Mouse (Mus musculus) bone marrow macrophage, adult 2 months (primary cell): ENCODE measurements around the gene Epas1. TPM values are rescaled to one million over a fixed set of nuclear protein-coding genes. Genes with fewer than 3 reads are reported as not detected.

Experiments
- H3K27ac ChIP-seq: 2 replicates; pipeline ENCODE4 v1.5.1; 2012; ENCODE audit warnings: low read depth, low read length; ENCODE audit not compliant: insufficient read depth
- H3K4me1 ChIP-seq: 2 replicates; pipeline ENCODE4 v1.6.1; 2012; ENCODE audit warnings: low read length; ENCODE audit not compliant: control insufficient read depth, insufficient read depth
- H3K4me3 ChIP-seq: 2 replicates; pipeline ENCODE4 v1.5.1; 2012; ENCODE audit warnings: mild to moderate bottlenecking, low read length, moderate library complexity; ENCODE audit not compliant: insufficient read depth
- CTCF ChIP-seq: IDR thresholded peaks from 2 replicates; pipeline ENCODE4 v1.5.1; 2012; ENCODE audit warnings: low read depth, mild to moderate bottlenecking, low read length, moderate library complexity
- POLR2A ChIP-seq: IDR thresholded peaks from 2 replicates; pipeline ENCODE4 v1.6.1; 2012; ENCODE audit warnings: mild to moderate bottlenecking, low read depth, low read length, borderline replicate concordance
- polyA plus RNA-seq: library from polyadenylated mRNA; stranded (reverse); fragments of >200 nt; gene quantifications from 2 replicates; pipeline ENCODE4 v1.2.4, GENCODE M21; 2012; ENCODE audit not compliant: missing spikeins, insufficient read depth, insufficient read length

The Epas1 gene
- polyA plus RNA-seq, 1 experiment: 0.74 TPM

GRCm38 (mm10) chr17:86770848-86771247 lies 17.3 kb downstream of the Epas1 start:
- Histone ChIP-seq H3K4me3 (no peak overlapping the region), H3K27ac (no peak overlapping the region)
- TF ChIP-seq POLR2A (no peak), CTCF (no peak)

GRCm38 (mm10) chr17:86772035-86772434 lies 18.5 kb downstream of the Epas1 start:
- TF ChIP-seq CTCF: no peak
- TF ChIP-seq POLR2A: no peak
- no peak overlapping the region for H3K27ac ChIP-seq
- peaks cover 14% of the 10 kb centered on the region for H3K4me1 ChIP-seq

More at GRCm38 (mm10) chr17:86770848-86771247, 17.3 kb downstream of the Epas1 start:
- peaks cover 14% of the 10 kb centered on the region for H3K4me1 ChIP-seq

DNA sequence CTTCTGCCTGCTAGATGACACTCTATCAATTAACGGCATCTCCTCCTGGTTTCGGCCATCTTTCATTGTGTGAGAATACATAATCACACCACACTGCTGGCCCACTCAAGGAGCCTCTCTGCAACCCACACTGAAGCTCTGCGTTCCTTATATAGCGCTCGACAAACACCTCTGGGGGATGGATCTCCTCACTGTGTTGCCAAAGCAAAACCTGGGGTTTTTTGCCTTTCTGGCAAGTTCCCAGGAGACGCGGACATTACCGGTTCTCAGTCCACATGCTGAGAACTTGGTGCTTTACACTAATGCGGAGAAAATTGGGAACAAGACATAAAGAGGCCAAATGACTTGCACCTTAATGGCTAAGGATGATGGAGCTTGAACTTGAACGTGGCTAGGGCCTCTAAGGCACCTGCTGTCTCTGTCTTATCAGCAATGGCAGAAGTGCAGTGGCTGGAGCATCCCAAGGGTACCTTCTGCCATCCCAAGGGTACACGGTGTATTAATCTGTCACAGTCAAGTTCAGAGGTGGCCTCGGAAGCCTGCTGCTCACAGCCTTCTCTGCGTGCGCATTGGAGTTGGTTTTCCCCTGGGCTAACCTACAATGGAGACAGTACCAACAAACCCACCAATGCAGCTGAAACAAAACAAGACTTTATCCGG lies 19.6 kb downstream of the Epas1 start:
- Histone ChIP-seq H3K4me1 (peaks cover 14% of the 10 kb centered on the region), H3K4me3 (no peak overlapping the region), H3K27ac (no peak overlapping the region)
- TF ChIP-seq CTCF (no peak), POLR2A (no peak)

More at GRCm38 (mm10) chr17:86772035-86772434, 18.5 kb downstream of the Epas1 start:
- H3K4me3 ChIP-seq: no peak overlapping the region

DNA sequence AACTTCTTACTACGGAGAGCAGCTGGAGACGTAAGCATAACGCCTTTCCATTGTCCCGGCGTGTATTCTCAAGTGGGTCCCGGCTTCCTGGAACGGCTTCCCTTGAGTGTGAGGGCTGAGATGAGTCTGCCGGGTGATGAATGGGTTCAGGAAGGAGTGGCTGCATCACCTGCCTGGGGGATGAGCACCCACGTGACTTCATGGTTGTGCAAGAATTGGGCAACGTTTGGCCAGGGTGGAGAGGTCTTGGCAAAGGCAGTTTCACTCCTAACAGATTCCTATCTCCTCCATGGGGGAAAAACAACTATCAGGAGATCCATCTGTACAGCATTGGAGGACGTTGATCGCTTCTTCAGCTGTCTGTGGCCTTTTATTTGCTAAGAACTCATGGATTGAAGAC lies 23.0 kb downstream of the Epas1 start:
- H3K4me3 ChIP-seq: no peak overlapping the region
- no peaks in the 10 kb centered on the region for H3K4me1 ChIP-seq
- no peak for TF ChIP-seq CTCF
- no peak for TF ChIP-seq POLR2A
- H3K27ac ChIP-seq: no peak overlapping the region

DNA sequence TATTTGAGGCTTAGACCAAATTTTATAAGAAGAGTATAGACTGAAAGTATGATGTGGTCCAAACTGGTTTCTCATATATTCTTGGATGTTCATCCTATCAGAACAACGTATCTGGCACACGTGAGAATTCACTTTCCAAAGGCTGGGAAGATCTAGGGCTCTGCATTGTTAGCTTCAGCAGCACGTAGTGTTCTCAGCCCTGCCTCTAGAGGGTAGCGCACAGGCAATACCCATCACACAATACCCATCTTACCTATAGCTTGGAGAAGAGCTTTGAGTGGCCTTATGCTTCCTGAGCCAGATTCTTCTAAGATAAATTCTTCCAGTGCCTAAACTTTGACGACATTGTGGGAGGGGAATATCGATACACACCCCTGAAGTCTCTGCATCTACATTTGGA lies 24.6 kb downstream of the Epas1 start:
- H3K4me3 ChIP-seq: no peak overlapping the region
- TF ChIP-seq CTCF (no peak), POLR2A (no peak)
- H3K27ac ChIP-seq: no peak overlapping the region
- no peaks in the 10 kb centered on the region for H3K4me1 ChIP-seq

DNA sequence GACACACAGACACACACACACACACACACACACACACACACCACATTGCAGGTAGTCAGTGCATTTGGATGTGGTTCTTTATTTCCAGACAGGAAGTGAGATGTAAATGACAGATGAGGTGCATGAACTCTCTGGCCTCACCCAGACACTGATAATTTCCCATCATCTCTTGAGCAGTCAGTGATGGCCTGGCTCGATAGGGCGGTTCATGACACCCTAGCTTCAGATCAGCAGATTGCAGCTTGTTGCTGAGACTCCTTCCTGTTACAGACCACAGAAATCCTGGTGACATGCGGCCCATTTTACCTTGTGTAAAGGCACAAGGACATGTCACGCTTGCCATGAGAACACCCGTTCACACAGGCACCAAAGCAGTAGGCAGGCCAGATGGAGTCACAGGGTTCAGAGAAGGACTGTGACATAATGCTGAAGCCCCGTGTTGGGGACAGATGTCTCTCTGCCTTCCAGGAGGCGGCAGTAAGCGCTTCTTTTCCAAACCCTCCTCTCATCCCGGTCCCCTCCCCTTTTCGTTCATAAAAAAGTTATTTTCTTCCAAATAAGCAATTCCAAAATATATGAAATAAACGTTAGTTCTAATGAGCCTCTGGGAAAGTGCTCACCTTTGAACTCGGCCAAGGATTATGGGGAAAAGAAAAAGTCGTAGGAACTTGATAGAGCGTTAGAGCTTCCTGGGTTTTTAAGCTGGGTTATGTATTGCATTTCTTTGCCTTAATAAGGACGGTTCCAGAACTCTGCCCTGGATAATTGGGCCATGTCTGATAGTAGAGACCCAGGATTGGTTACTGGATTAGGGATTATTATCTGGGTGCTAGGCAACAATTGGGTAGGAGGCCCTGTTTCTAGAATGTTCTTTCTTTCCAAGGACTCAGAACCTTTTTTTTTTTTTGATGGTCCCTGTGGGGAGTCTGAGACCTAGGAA lies 26.0 kb downstream of the Epas1 start:
- TF ChIP-seq POLR2A (no peak), CTCF (no peak)
- Histone ChIP-seq H3K4me3 (no peak overlapping the region), H3K4me1 (no peaks in the 10 kb centered on the region), H3K27ac (no peak overlapping the region)

GRCm38 (mm10) chr17:86780708-86781318 lies 27.3 kb downstream of the Epas1 start:
- Histone ChIP-seq H3K4me1 (no peaks in the 10 kb centered on the region), H3K27ac (no peak overlapping the region), H3K4me3 (no peak overlapping the region)
- TF ChIP-seq CTCF (no peak), POLR2A (no peak)

GRCm38 (mm10) chr17:86781755-86782400 lies 28.4 kb downstream of the Epas1 start:
- peaks cover 5% of the 10 kb centered on the region for H3K4me1 ChIP-seq
- no peak overlapping the region for H3K27ac ChIP-seq
- no peak for TF ChIP-seq POLR2A
- TF ChIP-seq CTCF: no peak
- no peak overlapping the region for H3K4me3 ChIP-seq

GRCm38 (mm10) chr17:86784405-86784977 lies 31.0 kb downstream of the Epas1 start:
- TF ChIP-seq CTCF: no peak
- no peak for TF ChIP-seq POLR2A
- peaks cover 21% of the 10 kb centered on the region for H3K4me1 ChIP-seq
- H3K27ac ChIP-seq: no peak overlapping the region
- H3K4me3 ChIP-seq: no peak overlapping the region
